Mouse (Mus musculus): ENCODE data around the gene Foxd4.

Gene Foxd4

GRCm38 (mm10) chr19:24873873-24874272 lies 27.1 kb downstream of the Foxd4 start:
- DNase-seq: peak in 1 of 2 experiments; percentile 10

GRCm38 (mm10) chr19:24871037-24871635 lies 29.9 kb downstream of the Foxd4 start:
- peak; percentile 48 to 70 for DNase-seq

- no peak for DNase-seq
Observed at GRCm38 (mm10) chr19:24865436-24865835, 35.6 kb downstream of the Foxd4 start.

- peak; percentile 29 to 51 for DNase-seq
Observed at GRCm38 (mm10) chr19:24861612-24862451, 39.2 kb downstream of the Foxd4 start, which contains the start of gene Pgm5. TSS of gene Pgm5 (minus strand) at chr19:24861855.

GRCm38 (mm10) chr19:24861276-24861611 lies 39.8 kb downstream of the Foxd4 start:
- DNase-seq: no peak

GRCm38 (mm10) chr19:24851456-24852315 lies 49.3 kb downstream of the Foxd4 start:
- DNase-seq: peak; percentile 50 to 54

Measured in kidney, postnatal 25 days (tissue).